ENCODE assay signal across 13 mouse cellular contexts in genomic region chr5:81909964-81910363, GRCm38 (mm10).
DNase-seq lines count a peak whose midpoint lies in the region; ATAC-seq and TF ChIP-seq lines count a peak whose summit lies in the region.
"Had no signal": no experiment of that assay in that cellular context is flagged by ENCODE, and none has a peak within 500 bp of the region (broad histone marks: within the 10 kb centered on the region; RNA-seq: fewer than 3 reads in every experiment).

No protein-coding gene starts in this region.

- H3K9me3 ChIP-seq in forebrain, embryonic 12.5 days = no peaks in the 10 kb centered on the region
- no peaks in the 10 kb centered on the region for H3K9me3 ChIP-seq in forebrain, embryonic 10.5 days
- H3K9me3 ChIP-seq: embryonic facial prominence, embryonic 13.5 days; midbrain, embryonic 12.5 days had no signal

- H3K27ac ChIP-seq in forebrain, embryonic 12.5 days = no peak overlapping the region
- H3K27ac ChIP-seq in forebrain, embryonic 10.5 days = no peak overlapping the region
- H3K27ac ChIP-seq in liver, adult 2 months (replicated peaks; ENCODE audit: insufficient read depth, low read depth, low read length) = no peak overlapping the region
- H3K27ac ChIP-seq: embryonic facial prominence, embryonic 13.5 days; midbrain, embryonic 12.5 days had no signal

- no peaks in the 10 kb centered on the region for H3K79me2 ChIP-seq in liver, adult 2 months (ENCODE audit: control insufficient read depth, insufficient read depth, low read length)

- ATAC-seq in forebrain, embryonic 12.5 days (ENCODE audit: low FRiP score) = no peak

- H3K4me2 ChIP-seq in forebrain, embryonic 12.5 days = peak overlapping the region; percentile 19; the same call in 1 of the 2 replicates
- H3K4me2 ChIP-seq: embryonic facial prominence, embryonic 13.5 days; heart, embryonic 11.5 days; midbrain, embryonic 12.5 days had no signal

- H3K9ac ChIP-seq in forebrain, embryonic 12.5 days = no peak overlapping the region
- H3K9ac ChIP-seq in liver, adult 2 months (ENCODE audit: low read depth, low read length) = no peak overlapping the region
- H3K9ac ChIP-seq: embryonic facial prominence, embryonic 13.5 days; midbrain, embryonic 12.5 days had no signal

- TF ChIP-seq POLR2A in liver, adult 2 months (IDR thresholded peaks at IDR 0.05; ENCODE audit: extremely low read depth, insufficient read depth, low read length) = no peak
- no peak for TF ChIP-seq POLR2A in brain, embryonic 14.5 days (IDR thresholded peaks at IDR 0.05; ENCODE audit: borderline replicate concordance, extremely low read depth, insufficient read depth, insufficient read length, poor library complexity, severe bottlenecking)

- no peaks in the 10 kb centered on the region for H3K36me3 ChIP-seq in forebrain, embryonic 12.5 days (replicated peaks)
- H3K36me3 ChIP-seq in forebrain, embryonic 10.5 days (replicated peaks) = no peaks in the 10 kb centered on the region
- no peaks in the 10 kb centered on the region for H3K36me3 ChIP-seq in liver, adult 2 months (ENCODE audit: control insufficient read depth, insufficient read depth, low read length)
- H3K36me3 ChIP-seq: embryonic facial prominence, embryonic 13.5 days; midbrain, embryonic 12.5 days had no signal

- no peak overlapping the region for H3K4me3 ChIP-seq in forebrain, embryonic 12.5 days (replicated peaks)
- H3K4me3 ChIP-seq in forebrain, embryonic 10.5 days = no peak overlapping the region
- no peak overlapping the region for H3K4me3 ChIP-seq in liver, adult 2 months (ENCODE audit: insufficient read depth, low read depth, low read length)
- H3K4me3 ChIP-seq: embryonic facial prominence, embryonic 13.5 days; midbrain, embryonic 12.5 days had no signal

- no peak for TF ChIP-seq CTCF in liver, adult 2 months (IDR thresholded peaks at IDR 0.05; ENCODE audit: low read depth, low read length)
- no peak for TF ChIP-seq CTCF in brain, embryonic 14.5 days (IDR thresholded peaks at IDR 0.05; ENCODE audit: borderline replicate concordance, extremely low read depth, insufficient read depth, insufficient read length)

- peaks cover 7% of the 10 kb centered on the region; the same call in 1 of the 2 replicates for H3K4me1 ChIP-seq in forebrain, embryonic 12.5 days
- H3K4me1 ChIP-seq in forebrain, embryonic 10.5 days = peaks cover 13% of the 10 kb centered on the region
- peaks cover 8% of the 10 kb centered on the region; the same call in 1 of the 2 replicates for H3K4me1 ChIP-seq in liver, adult 2 months (ENCODE audit: control insufficient read depth, insufficient read depth, low read length)
- H3K4me1 ChIP-seq: midbrain, embryonic 12.5 days had no signal

- WGBS in forebrain, embryonic 12.5 days = 35% methylated on average over 8 of the region's 8 CpGs
- 61% methylated on average over 8 of the region's 8 CpGs for WGBS in forebrain, embryonic 10.5 days
- WGBS in liver, adult 2 months = 47% methylated on average over 8 of the region's 8 CpGs

- DNase-seq in forebrain, embryonic 10.5 days (ENCODE audit: extremely low spot score, low spot score) = no peak
- peak; percentile 54 for DNase-seq in liver, adult 2 months (ENCODE audit: extremely low read depth, low read depth, low spot score)
- DNase-seq in liver = no peak
- peak; percentile 70 for DNase-seq in brain, embryonic 14.5 days (ENCODE audit: low read depth)
- DNase-seq in kidney, postnatal 4 days = peak; percentile 11 to 13
- no peak for DNase-seq in urinary bladder, postnatal 36 days (ENCODE audit: low spot score in 2 of 2)
- no peak for DNase-seq in right cerebral cortex, postnatal 14 days
- DNase-seq: cerebellum, adult 18-20 months; layer of hippocampus, postnatal 36 days had no signal

- H3K27me3 ChIP-seq in forebrain, embryonic 12.5 days = no peaks in the 10 kb centered on the region
- no peaks in the 10 kb centered on the region for H3K27me3 ChIP-seq in forebrain, embryonic 10.5 days (ENCODE audit: poor library complexity, severe bottlenecking)
- H3K27me3 ChIP-seq in liver, adult 2 months (ENCODE audit: control insufficient read depth, insufficient read depth, low read length) = no peaks in the 10 kb centered on the region
- H3K27me3 ChIP-seq: embryonic facial prominence, embryonic 13.5 days; midbrain, embryonic 12.5 days had no signal

Comparison
In these comparisons a context has a peak if more than half of its experiments do, and no peak if none do; other contexts are left out.
1. DNase-seq: peak in liver, adult 2 months (single experiment), brain, embryonic 14.5 days (single experiment) and kidney, postnatal 4 days (2 of 2); none in forebrain, embryonic 10.5 days (single experiment), liver (single experiment), urinary bladder, postnatal 36 days (0 of 2) and right cerebral cortex, postnatal 14 days (single experiment).